Mouse (Mus musculus) thymus, adult 18-20 months (tissue): ENCODE data around the gene Sirt6.

Experiments used
- DNase-seq, 2 experiments: peaks; one replicate each; pipeline ENCODE4 v3.0.0; 2022; ENCODE audit warnings: mixed read lengths in 2 of 2

Sirt6 gene

DNA sequence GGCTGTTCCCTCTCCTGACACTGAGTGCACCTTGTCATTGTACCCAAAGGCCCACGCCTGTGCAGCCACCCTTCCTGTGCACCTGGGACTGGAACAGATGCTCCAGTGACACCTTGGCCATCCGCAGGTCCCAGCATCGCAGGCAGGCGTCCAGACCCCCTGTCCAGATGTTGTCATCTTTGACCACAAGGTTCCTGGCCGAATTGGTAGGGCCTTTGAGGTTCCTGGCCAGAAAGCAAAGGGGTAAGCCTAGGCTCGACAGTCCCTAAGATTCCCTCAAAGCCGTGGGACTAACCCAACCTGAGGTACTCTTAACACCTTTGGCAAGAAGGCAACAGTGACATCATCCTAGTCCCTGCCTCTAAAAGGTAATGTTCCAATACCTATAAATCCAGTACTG, 35.0 kb downstream of the Sirt6 start:
- DNase-seq = no peak

DNA sequence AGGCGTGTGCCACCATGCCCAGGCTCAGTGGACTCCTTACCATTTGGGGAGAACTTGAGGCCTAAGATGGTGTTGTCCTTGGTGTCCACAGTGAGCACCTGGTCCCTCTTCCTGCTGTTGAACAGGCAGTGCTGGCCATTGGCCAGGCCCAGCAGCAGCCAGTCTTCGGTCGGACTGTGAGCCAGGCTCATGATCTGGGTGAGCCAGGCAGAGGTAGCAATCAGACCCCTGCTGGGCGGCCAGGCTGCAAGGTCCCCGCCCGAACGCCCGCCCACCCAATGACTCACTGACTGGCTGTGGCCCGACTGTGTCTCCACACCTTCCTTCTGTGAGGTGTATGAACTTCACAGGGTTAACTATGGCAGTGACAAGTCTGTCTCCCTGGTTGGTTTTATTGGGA, 35.8 kb downstream of the Sirt6 start:
- DNase-seq = no peak

DNA sequence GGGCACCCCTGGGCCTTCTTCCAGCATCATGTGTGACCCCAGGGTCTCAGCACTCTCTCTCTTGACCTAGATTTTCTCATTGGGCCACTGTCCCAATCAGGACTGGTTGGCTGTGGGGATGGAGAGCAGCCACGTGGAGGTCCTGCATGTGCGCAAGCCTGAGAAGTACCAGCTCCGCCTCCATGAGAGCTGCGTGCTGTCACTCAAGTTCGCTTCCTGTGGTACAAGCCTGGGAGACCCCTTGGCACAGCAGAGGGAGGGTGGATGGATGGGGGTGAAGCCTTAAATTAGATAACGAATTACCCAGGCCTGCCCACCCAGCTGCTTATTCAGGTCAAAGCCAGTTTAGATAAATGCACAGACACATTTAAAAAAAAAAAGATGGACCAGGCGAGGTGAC, 38.9 kb downstream of the Sirt6 start:
- DNase-seq = no peak

DNA sequence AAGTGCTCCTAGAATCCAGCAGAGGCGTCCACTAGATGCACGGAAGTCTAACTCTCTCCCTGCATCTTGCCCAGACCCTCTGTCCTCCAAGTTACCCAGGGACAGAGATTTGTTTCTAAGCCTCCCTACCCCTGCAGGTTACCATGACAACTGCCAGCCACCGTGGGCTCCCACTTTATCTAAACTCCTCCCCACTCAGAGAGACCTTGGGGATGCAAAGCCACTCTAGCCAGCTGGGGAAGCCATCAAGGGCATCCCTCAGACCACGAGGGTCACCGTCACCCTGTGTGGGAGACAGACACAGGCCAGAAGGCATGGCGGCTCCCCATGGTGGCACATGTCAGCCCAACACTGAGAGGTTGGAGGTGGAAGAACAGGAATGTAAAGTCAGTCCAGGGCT, 44.2 kb downstream of the Sirt6 start:
- no peak for DNase-seq

DNA sequence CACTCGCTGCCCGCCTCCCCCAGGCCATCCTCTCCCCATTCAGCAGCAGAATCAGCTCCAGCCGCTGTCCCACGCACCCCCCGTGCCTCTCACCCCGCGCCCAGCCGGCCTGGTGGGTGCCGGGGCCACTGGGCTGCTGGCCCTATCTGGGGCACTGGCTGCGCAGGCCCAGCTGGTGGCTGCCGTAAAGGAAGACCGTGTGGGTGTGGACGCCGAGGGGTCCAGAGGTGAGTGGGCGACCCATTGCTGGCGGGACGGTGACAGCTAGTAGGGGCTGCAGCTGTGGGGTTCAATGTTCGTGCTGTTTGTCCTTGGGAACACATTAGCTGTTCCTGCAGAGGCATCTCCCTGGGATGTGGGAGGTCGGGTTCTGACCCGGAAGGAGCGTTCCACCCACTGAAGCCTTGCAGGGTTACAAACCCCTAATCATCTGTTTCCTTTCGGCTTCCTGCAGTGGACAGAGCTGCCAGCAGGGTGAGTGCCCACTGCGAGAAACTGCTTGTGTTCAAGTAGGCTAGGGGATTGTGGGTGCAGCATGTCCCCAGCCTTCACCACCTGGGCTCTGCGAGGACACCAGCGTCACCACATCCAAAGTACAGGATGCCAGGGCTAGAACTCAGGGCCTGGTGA, 47.0 kb downstream of the Sirt6 start:
- no peak for DNase-seq

DNA sequence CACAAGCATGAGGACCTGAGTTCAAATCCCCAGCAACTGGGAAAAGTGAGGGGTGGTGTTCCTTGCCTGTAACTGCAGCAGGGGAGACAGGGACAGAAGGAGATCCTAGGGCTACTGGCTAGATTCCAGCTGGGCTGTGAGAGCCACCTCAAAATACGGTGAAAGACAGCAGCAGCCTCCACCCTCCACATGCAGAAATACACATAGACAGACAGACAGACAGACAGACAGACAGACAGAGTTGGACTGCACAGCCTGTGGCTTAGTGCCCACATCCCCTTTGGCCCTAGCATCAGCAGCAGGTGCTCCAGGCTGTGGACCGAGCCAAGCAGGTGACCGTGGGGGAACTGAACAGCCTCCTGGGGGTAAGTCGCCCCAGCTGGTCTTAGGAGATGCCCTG, 47.6 kb downstream of the Sirt6 start:
- no peak for DNase-seq

DNA sequence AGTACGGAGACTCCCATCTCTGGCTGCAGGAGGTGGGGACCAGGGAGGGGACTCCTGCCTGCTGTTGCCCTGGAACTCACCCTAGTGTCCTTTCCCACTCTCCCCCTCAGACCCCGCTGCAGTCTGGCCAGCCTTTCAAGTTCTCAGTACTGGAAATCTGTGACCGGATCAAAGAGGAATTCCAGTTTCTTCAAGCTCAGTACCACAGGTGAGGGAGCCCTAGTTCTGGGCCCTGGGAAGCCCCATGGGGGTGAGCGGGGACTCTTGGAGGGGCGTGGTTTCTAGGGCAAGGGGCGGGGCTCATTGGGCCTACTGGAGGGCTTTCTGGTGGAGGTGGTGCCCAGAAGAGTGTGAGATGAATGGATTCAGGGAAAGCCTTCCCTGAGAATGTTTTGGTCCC, 51.9 kb downstream of the Sirt6 start:
- DNase-seq = no peak

DNA sequence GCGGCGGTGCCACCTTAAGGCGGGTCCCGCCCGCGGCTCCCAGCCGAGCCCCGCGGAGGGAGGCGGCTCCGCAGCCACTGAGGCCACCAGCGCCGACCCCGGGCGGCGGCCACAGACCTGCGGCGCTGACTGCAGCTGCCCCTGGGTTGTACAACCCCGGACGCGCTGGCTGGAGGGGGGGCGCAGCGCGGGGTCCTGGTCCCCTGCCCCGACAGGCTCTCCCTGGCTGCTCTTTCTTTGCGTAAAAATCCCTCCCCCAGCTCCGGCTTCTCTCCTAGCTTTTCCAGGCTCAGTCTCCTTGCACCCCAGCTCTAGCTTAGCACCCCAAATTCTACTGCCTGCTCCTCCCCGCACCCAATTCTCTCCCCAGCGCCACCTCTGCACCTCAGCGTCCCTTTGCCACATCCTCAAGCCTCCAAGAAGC, 52.4 kb downstream of the Sirt6 start:
- peak in 1 of 2 experiments; percentile 40 for DNase-seq

DNA sequence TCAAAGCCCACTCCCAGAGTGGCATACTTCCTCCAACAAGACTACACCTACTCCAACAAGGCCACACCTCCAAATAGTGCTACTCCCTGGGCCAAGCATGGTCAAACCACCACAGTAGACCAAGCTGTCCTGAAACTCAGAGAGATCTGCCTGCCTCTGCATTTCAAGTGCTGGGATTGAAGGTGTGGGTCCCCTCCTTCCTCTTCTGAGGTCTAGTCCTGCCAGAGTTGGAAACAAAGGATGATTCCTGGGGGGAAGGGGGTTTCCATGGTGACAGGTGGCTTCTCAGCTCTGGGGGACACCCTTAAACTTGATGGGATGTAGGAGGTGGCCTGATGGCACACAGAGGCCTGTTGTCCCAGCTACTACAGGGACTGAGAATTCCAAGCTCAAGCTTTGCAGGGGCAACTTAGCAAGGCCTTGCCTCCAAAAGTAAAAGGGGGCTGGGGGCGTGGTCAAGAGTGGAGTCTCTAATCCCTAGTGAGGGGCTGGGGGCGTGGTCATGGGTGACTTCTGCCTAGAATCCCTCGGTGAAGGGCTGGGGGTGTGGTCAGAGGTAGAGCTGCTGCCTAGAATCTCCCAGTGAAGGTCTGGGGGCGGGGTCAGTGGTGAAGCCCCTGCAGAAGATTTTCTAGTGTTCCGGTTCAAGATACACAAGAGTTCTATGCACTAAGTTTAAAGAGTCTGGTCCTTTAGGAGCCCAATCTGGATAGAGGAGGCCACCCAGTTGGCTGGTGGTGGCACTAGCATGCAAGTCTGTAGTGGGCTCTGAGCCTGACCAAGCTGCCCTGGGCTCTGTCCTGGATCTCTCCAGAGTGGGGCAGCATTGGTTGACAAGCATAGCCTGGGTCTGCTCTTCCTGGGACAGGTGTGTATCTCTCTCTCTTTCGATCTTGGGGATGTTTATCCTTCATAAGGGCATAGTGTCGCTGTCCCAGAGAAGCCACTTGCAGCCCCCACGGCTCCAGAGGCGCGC, 53.2 kb downstream of the Sirt6 start, which contains the start of gene Tle2:
Gene Tle2, plus strand, starts transcription at position 481 of the 976 bp plus-strand sequence.
- DNase-seq = no peak

DNA sequence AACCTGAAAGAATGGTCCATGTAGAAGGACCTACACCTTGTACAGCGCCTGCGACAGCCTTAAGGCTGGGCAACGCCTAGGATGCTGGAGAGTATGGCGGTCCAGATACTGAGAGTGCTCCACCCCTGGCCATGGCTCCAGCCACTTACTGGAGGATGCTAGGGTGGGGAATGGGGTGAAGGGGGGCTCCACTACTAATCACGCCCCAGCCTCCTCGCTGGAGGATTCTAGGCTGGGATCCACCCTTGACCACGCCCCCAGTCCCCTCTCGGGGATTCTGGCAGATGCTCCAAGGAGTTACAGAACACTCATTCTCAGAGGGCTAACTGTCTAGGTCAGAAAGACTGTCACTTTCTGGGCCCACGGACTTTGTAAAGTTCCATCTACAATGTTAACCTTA, 54.6 kb downstream of the Sirt6 start:
- no peak for DNase-seq

DNA sequence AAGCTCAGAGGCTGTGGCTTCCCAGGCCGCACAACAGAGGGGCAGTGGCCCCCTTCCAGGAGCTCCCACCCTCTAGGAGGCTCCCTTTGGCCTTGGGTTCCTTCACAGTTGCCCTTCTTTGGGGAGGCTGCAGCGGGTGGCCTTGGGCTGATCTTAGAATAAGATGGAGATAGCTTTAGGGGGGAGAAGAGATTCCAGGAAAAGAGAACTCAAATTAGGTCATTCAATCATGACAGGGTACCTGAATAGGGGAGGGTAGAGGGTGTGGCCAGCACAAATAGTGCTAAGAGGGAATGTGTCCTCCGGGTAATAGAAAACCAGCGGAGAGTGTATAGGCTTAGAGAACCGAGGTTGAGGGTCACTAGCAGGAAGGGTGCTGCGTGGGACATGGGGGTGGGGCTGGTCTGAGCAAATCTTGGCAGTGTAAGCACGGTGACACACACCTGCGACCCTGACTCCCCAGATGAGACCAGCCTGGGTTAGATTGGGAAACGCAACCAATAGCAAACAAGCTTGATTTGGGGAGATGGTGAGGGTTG, 55.4 kb downstream of the Sirt6 start:
- DNase-seq = no peak
